Mouse (Mus musculus) small intestine, adult 2 months (tissue): ENCODE measurements around the gene Cep295nl.

Source experiments
- CTCF ChIP-seq: fragments of 200-500 bp; IDR thresholded peaks from 2 replicates; pipeline ENCODE4 v1.5.1; 2012; ENCODE audit warnings: low read depth, mild to moderate bottlenecking, control low read depth, inconsistent platforms, low read length, moderate library complexity, mixed read lengths; ENCODE audit not compliant: insufficient replicate concordance, insufficient read length; ENCODE audit errors: extremely low read depth
- POLR2A ChIP-seq: fragments of 200-500 bp; IDR thresholded peaks from 2 replicates; pipeline ENCODE4 v1.6.1; 2012; ENCODE audit warnings: low read depth, mild to moderate bottlenecking, control low read depth, inconsistent platforms, low read length, moderate library complexity

DNA sequence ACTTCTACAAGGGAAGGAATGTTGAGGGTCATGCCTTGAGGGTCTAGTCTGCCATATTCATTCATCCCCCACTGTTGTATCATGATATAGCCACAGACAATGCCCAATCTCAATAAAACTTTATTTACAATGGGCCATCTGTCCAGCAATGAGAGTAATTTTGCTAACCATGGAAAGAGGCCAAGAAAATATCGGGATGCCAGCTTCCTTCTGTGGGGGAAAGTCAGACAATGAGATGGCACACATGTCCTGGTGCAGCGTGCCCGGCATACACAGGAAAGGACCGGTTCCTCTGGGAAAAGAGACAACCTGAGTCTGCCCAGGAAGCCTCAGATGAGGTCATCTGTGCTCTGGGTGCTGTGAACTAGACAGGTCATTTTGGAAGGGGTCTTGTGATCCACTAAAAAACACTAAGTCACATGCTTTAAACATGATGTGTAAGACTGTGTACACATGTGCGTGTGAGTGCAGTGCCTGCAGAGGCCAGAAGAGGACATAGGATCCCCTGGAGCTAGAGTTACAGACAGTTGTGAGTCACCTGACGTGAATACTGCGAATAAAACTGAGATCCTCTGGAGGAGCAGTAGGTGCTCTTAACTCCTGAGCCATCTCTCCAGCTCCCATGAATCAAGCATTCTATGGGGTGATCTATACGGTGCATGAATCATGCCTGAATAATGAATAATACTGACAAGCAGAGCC is 4.2 kb upstream of the Cep295nl start:
- TF ChIP-seq POLR2A (no peak), CTCF (no peak)
